ENCODE assay signal across 27 mouse cellular contexts in the genomic region with DNA sequence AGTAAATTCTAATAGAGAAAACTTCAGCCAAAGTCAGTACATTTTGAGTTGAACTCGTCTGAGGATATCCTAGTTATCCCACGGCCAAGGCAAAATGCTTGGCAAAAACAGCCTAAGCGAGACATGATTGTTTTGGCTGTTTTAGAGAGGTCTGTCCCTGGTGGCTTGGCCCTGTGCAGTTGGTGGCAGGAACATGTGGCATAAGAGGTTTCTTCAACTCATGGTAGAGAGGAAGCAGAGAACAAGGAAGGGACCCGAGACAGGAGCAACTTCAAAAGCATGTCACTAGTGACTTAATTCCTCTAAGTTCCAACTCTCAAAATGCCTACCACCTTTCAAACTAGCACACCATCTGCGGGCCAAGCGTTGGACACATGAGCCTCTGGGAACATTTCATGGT. TPM values are rescaled to one million over a fixed set of nuclear protein-coding genes. Genes with fewer than 3 reads are reported as not detected.
A peak's percentile ranks its signal among the peaks of the same experiment; 100 is the strongest.
DNase-seq lines count a peak whose midpoint lies in the region; ATAC-seq lines count a peak whose summit lies in the region.
"Had no signal": no experiment of that assay in that cellular context is flagged by ENCODE, and none has a peak within 500 bp of the region (broad histone marks: within the 10 kb centered on the region; RNA-seq: fewer than 3 reads in every experiment).

No protein-coding gene starts in this region.

- H3K4me2 ChIP-seq in heart, embryonic 11.5 days, result no peak overlapping the region
- no peak overlapping the region for H3K4me2 ChIP-seq in lung, embryonic 15.5 days
- H3K4me2 ChIP-seq: forebrain, embryonic 15.5 days; heart, embryonic 15.5 days; hindbrain, embryonic 15.5 days; kidney, embryonic 15.5 days; limb, embryonic 15.5 days; neural tube, embryonic 12.5 days had no signal

- H3K4me3 ChIP-seq in heart, embryonic 11.5 days (ENCODE audit: low read depth, low read length), result no peak overlapping the region
- no peak overlapping the region for H3K4me3 ChIP-seq in lung, embryonic 15.5 days
- H3K4me3 ChIP-seq: forebrain, embryonic 15.5 days; heart, adult 2 months; heart, embryonic 15.5 days; hindbrain, embryonic 15.5 days; kidney, embryonic 15.5 days; limb, embryonic 15.5 days; neural tube, embryonic 12.5 days had no signal

- H3K27me3 ChIP-seq in heart, embryonic 11.5 days (ENCODE audit: control insufficient read depth, insufficient read depth, low read length), result no peaks in the 10 kb centered on the region
- no peaks in the 10 kb centered on the region for H3K27me3 ChIP-seq in lung, embryonic 15.5 days
- H3K27me3 ChIP-seq: forebrain, embryonic 15.5 days; heart, embryonic 15.5 days; hindbrain, embryonic 15.5 days; kidney, embryonic 15.5 days; limb, embryonic 15.5 days; neural tube, embryonic 12.5 days had no signal

- no peak overlapping the region for H3K9ac ChIP-seq in heart, embryonic 11.5 days (ENCODE audit: low read depth, low read length)
- H3K9ac ChIP-seq in lung, embryonic 15.5 days, result no peak overlapping the region
- H3K9ac ChIP-seq: forebrain, embryonic 15.5 days; heart, embryonic 15.5 days; hindbrain, embryonic 15.5 days; kidney, embryonic 15.5 days; limb, embryonic 15.5 days; neural tube, embryonic 12.5 days had no signal

- no peaks in the 10 kb centered on the region for H3K36me3 ChIP-seq in heart, embryonic 11.5 days (ENCODE audit: control insufficient read depth, insufficient read depth, low read length)
- no peaks in the 10 kb centered on the region for H3K36me3 ChIP-seq in lung, embryonic 15.5 days
- H3K36me3 ChIP-seq: forebrain, embryonic 15.5 days; heart, embryonic 15.5 days; hindbrain, embryonic 15.5 days; neural tube, embryonic 12.5 days had no signal

- H3K4me1 ChIP-seq in heart, embryonic 11.5 days (ENCODE audit: control insufficient read depth, insufficient read depth, low read length), result no peaks in the 10 kb centered on the region
- H3K4me1 ChIP-seq in lung, embryonic 15.5 days, result 0 out of 2 replicates have a peak, but pooled peaks cover 5% of the 10 kb centered on the region
- H3K4me1 ChIP-seq: forebrain, embryonic 15.5 days; heart, embryonic 15.5 days; hindbrain, embryonic 15.5 days; kidney, embryonic 15.5 days; neural tube, embryonic 12.5 days had no signal

- peak; percentile 75 for DNase-seq in heart, adult 11 months
- no peak for DNase-seq in lung, adult 18-20 months
- no peak for DNase-seq in ovary, adult 18-20 months (ENCODE audit: low spot score)
- no peak for DNase-seq in retina, embryonic 14.5 days (ENCODE audit: low spot score)
- DNase-seq: adrenal gland, postnatal 14 days; cerebellum, adult 2 months; cerebellum, postnatal 36 days; embryo, embryonic 11 days; gastrocnemius, postnatal 14 days; heart, adult 2 months; heart, postnatal 4 days; kidney, adult 11 months; kidney, postnatal 36 days; midbrain, embryonic 14.5 days; thymus, adult 2 months; thymus, postnatal 4 days had no signal

- WGBS in heart, embryonic 11.5 days (ENCODE audit: insufficient replicate concordance), result 79% methylated on average over 6 of the region's 6 CpGs
- 77% methylated on average over 6 of the region's 6 CpGs for WGBS in lung, embryonic 15.5 days

- H3K27ac ChIP-seq in heart, embryonic 11.5 days (ENCODE audit: low read depth, low read length), result no peak overlapping the region
- H3K27ac ChIP-seq in lung, embryonic 15.5 days, result peak overlapping the region; percentile 60; the same call in 1 of the 2 replicates
- H3K27ac ChIP-seq: forebrain, embryonic 15.5 days; heart, adult 2 months; heart, embryonic 15.5 days; hindbrain, embryonic 15.5 days; kidney, embryonic 15.5 days; limb, embryonic 15.5 days; neural tube, embryonic 12.5 days had no signal

- ATAC-seq in heart, embryonic 11.5 days (replicated peaks; ENCODE audit: insufficient number of reproducible peaks, low FRiP score, low TSS enrichment), result no peak
- no peak for ATAC-seq in lung, embryonic 15.5 days (ENCODE audit: borderline replicate concordance, extremely low read depth, low FRiP score, low TSS enrichment)
- ATAC-seq in megakaryocyte, adult 5-6 weeks (ENCODE audit: poor library complexity, severe bottlenecking), result peak; percentile 63
- ATAC-seq: forebrain, embryonic 15.5 days had no signal

- H3K9me3 ChIP-seq in heart, embryonic 11.5 days (replicated peaks; ENCODE audit: control insufficient read depth, low read length), result no peaks in the 10 kb centered on the region
- H3K9me3 ChIP-seq in lung, embryonic 15.5 days, result no peaks in the 10 kb centered on the region
- H3K9me3 ChIP-seq: forebrain, embryonic 15.5 days; heart, embryonic 15.5 days; hindbrain, embryonic 15.5 days; kidney, embryonic 15.5 days; limb, embryonic 15.5 days; neural tube, embryonic 12.5 days had no signal

RNA-seq across cellular contexts. Expression of gene Dync2li1, which starts 5.7 kb away (rescaled TPM):
- polyA plus RNA-seq in heart, embryonic 11.5 days (2014; fragmentation: Nextera tagmentation; extraction: Ambion mirVana), result 11.9 and 12.8 TPM in 2 replicates
- 38.9 and 39.4 TPM in 2 replicates for polyA plus RNA-seq in lung, embryonic 15.5 days (2015; fragmentation: Nextera tagmentation; extraction: Ambion mirVana)
- 2.6 and 3.3 TPM in 2 replicates for total RNA-seq in megakaryocyte, adult 5-6 weeks (2015)
- total RNA-seq in megakaryocyte, adult 5-6 weeks (2017), result 0.88 and 1.1 TPM in 2 replicates

RNA-seq across cellular contexts. Expression of gene Abcg8, which starts 55.5 kb away (rescaled TPM):
- not detected in 2 replicates for polyA plus RNA-seq in heart, embryonic 11.5 days (2014; fragmentation: Nextera tagmentation; extraction: Ambion mirVana)
- polyA plus RNA-seq in lung, embryonic 15.5 days (2015; fragmentation: Nextera tagmentation; extraction: Ambion mirVana), result 0.06 TPM in 1 of 2 replicates, not detected in the other
- not detected in 2 replicates for total RNA-seq in megakaryocyte, adult 5-6 weeks (2015)
- total RNA-seq in megakaryocyte, adult 5-6 weeks (2017), result not detected in 2 replicates
- total RNA-seq: gastrocnemius, postnatal 14 days; heart, adult 2 months; heart, postnatal 4 days; left cerebral cortex, postnatal 36 days; megakaryocyte-erythroid progenitor cell, adult 5-6 weeks had no signal
- polyA plus RNA-seq: cerebellum, adult 2 months; heart, adult 2 months; heart, embryonic 15.5 days; neural tube, embryonic 12.5 days had no signal
